Comparison of ENCODE assay signal across 8 mouse cellular contexts in the genomic region with DNA sequence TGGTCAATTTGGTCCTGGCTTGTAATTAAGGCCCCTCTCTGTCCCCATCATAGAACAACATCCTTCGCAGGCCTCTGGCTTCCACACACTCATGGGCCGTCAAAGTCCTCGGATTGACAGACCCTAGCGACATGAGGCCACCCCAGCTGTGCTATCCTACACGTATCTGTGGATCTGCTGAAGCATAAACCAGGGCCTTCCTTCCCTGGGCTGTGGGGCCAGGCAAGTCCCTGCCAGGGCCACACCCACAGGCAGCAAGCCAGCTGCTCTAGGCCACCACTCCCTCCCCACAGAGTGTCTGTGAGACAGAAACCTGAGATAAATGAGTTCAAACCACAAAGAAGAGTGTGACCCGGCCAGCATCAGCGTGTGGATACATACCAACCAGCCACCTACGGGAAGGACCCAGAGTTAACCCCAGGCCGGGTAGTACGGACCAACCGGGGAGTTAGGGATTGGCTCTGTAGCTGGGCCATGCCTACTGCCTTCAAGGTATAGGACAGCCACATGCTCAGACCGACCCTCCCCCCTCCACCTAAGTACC. TPM values are rescaled to one million over a fixed set of nuclear protein-coding genes. Genes with fewer than 3 reads are reported as not detected.
DNase-seq lines count a peak whose midpoint lies in the region; ATAC-seq lines count a peak whose summit lies in the region.

No protein-coding gene starts in this region.

- H3K4me1 ChIP-seq in embryonic facial prominence, embryonic 13.5 days: peaks cover 63% of the 10 kb centered on the region
- peaks cover 81% of the 10 kb centered on the region for H3K4me1 ChIP-seq in liver, embryonic 11.5 days (replicated peaks; ENCODE audit: control insufficient read depth, insufficient read depth, low read length)
- H3K4me1 ChIP-seq in midbrain, embryonic 14.5 days (ENCODE audit: control insufficient read depth, insufficient read depth, low read length): peaks cover 6% of the 10 kb centered on the region; the same call in 1 of the 2 replicates

- H3K27ac ChIP-seq in embryonic facial prominence, embryonic 13.5 days: peak overlapping the region; percentile 90
- peak overlapping the region; percentile 83 for H3K27ac ChIP-seq in liver, embryonic 11.5 days (ENCODE audit: low read depth, low read length)
- H3K27ac ChIP-seq in midbrain, embryonic 14.5 days (replicated peaks; ENCODE audit: low read depth, low read length): no peak overlapping the region

- peak; percentile 57 for DNase-seq in 3134 (ENCODE audit: extremely low read depth, insufficient read length, low spot score)
- DNase-seq in B cell, adult 2 months: peak; percentile 75 to 79
- DNase-seq in heart, postnatal 4 days: peak; percentile 64
- peak; percentile 62 for DNase-seq in liver, embryonic 11.5 days (ENCODE audit: low spot score)
- DNase-seq in spleen, adult 12 weeks (ENCODE audit: low spot score): peak; percentile 64
- no peak for DNase-seq in left cerebral cortex, postnatal 25 days (ENCODE audit: low spot score in 2 of 2)
- no peak for DNase-seq in midbrain, embryonic 14.5 days

- no peaks in the 10 kb centered on the region for H3K36me3 ChIP-seq in embryonic facial prominence, embryonic 13.5 days
- H3K36me3 ChIP-seq in liver, embryonic 11.5 days (ENCODE audit: control insufficient read depth, insufficient read depth, low read length): no peaks in the 10 kb centered on the region
- no peaks in the 10 kb centered on the region for H3K36me3 ChIP-seq in midbrain, embryonic 14.5 days (ENCODE audit: control insufficient read depth, insufficient read depth, low read length)

- no peaks in the 10 kb centered on the region for H3K27me3 ChIP-seq in embryonic facial prominence, embryonic 13.5 days
- H3K27me3 ChIP-seq in liver, embryonic 11.5 days (replicated peaks; ENCODE audit: control insufficient read depth, insufficient read depth, low read length): no peaks in the 10 kb centered on the region
- no peaks in the 10 kb centered on the region for H3K27me3 ChIP-seq in midbrain, embryonic 14.5 days (ENCODE audit: control insufficient read depth, insufficient read depth, low read length)

- no peak overlapping the region for H3K4me3 ChIP-seq in embryonic facial prominence, embryonic 13.5 days
- H3K4me3 ChIP-seq in liver, embryonic 11.5 days (ENCODE audit: low read depth, low read length): 0 out of 2 replicates have a peak overlapping the region, but pooled peaks have one; percentile 11
- H3K4me3 ChIP-seq in midbrain, embryonic 14.5 days (replicated peaks; ENCODE audit: low read depth, low read length): no peak overlapping the region

- 43% methylated on average over 12 of the region's 12 CpGs for WGBS in embryonic facial prominence, embryonic 13.5 days
- WGBS in liver, embryonic 11.5 days: 41% methylated on average over 12 of the region's 12 CpGs
- WGBS in midbrain, embryonic 14.5 days: 82% methylated on average over 12 of the region's 12 CpGs

- intact Hi-C loops in left cerebral cortex, postnatal 25 days (cut with DNase I): no loop called here

- ATAC-seq in embryonic facial prominence, embryonic 13.5 days (ENCODE audit: insufficient number of reproducible peaks, insufficient read depth, low FRiP score, low TSS enrichment, low read depth): no peak
- peak; percentile 92 for ATAC-seq in liver, embryonic 11.5 days (replicated peaks; ENCODE audit: low FRiP score)
- no peak for ATAC-seq in midbrain, embryonic 14.5 days (ENCODE audit: low FRiP score, low TSS enrichment)

- no peaks in the 10 kb centered on the region for H3K9me3 ChIP-seq in embryonic facial prominence, embryonic 13.5 days
- H3K9me3 ChIP-seq in liver, embryonic 11.5 days (ENCODE audit: control insufficient read depth, low read length): no peaks in the 10 kb centered on the region
- H3K9me3 ChIP-seq in midbrain, embryonic 14.5 days (ENCODE audit: control insufficient read depth, low read length): no peaks in the 10 kb centered on the region

- H3K4me2 ChIP-seq in embryonic facial prominence, embryonic 13.5 days: peak overlapping the region; percentile 28; the same call in 1 of the 2 replicates
- H3K4me2 ChIP-seq in liver, embryonic 11.5 days: peak overlapping the region; percentile 53
- H3K4me2 ChIP-seq in midbrain, embryonic 14.5 days (ENCODE audit: low read length): no peak overlapping the region

- no peak overlapping the region for H3K9ac ChIP-seq in embryonic facial prominence, embryonic 13.5 days
- peak overlapping the region; percentile 51 for H3K9ac ChIP-seq in liver, embryonic 11.5 days (ENCODE audit: low read depth, low read length)
- no peak overlapping the region for H3K9ac ChIP-seq in midbrain, embryonic 14.5 days (replicated peaks; ENCODE audit: low read length)

RNA-seq across cellular contexts. Expression of gene Sema4d, which starts 45.5 kb away (rescaled TPM):
- 7.3 and 9.3 TPM in 2 replicates for polyA plus RNA-seq in embryonic facial prominence, embryonic 13.5 days (2015; fragmentation: Nextera tagmentation; extraction: Ambion mirVana)
- total RNA-seq in heart, postnatal 4 days (2021): 10 to 100 TPM; 54.7 to 61.4 TPM
- polyA plus RNA-seq in liver, embryonic 11.5 days (2014; fragmentation: Nextera tagmentation; extraction: Ambion mirVana): 18.6 and 21.7 TPM in 2 replicates
- 10 to 100 TPM; 86.3 to 97.1 TPM for total RNA-seq in left cerebral cortex, postnatal 25 days (2021)
- polyA plus RNA-seq in midbrain, embryonic 14.5 days (2014; fragmentation: Nextera tagmentation; extraction: Ambion mirVana): 11.5 and 13.3 TPM in 2 replicates

Comparison
In these comparisons a context has a peak if more than half of its experiments do, and no peak if none do; other contexts are left out.
1. DNase-seq: peak in 3134 (single experiment), B cell, adult 2 months (2 of 2), heart, postnatal 4 days (single experiment), liver, embryonic 11.5 days (single experiment) and spleen, adult 12 weeks (single experiment); none in left cerebral cortex, postnatal 25 days (0 of 2) and midbrain, embryonic 14.5 days (single experiment).